Mouse (Mus musculus) hindbrain, embryonic 11.5 days (tissue): Measurements from ENCODE around the gene AW011738. TPM values are rescaled to one million over a fixed set of nuclear protein-coding genes. Genes with fewer than 3 reads are reported as not detected.

ENCODE experiments used
- ATAC-seq: fragments of 200-750 bp; cut with Nextera tagmentation; 2 replicates; pipeline ENCODE4 v1.8.0; 2017; ENCODE audit warnings: mild to moderate bottlenecking, moderate TSS enrichment, moderate library complexity; ENCODE audit not compliant: low FRiP score
- DNase-seq: peaks from one replicate; pipeline ENCODE4 v3.0.0-alpha.2; 2015; ENCODE audit warnings: low spot score
- H3K27ac ChIP-seq: fragments of 300-500 bp; sonication (generic); 2 replicates; pipeline ENCODE4 v1.5.1; 2014; ENCODE audit warnings: mild to moderate bottlenecking, low read depth, low read length
- H3K27me3 ChIP-seq: fragments of 300-500 bp; sonication (generic); 2 replicates; pipeline ENCODE4 v1.6.1; 2014; ENCODE audit warnings: mild to moderate bottlenecking, low read length, moderate library complexity, mixed read lengths; ENCODE audit not compliant: control insufficient read depth, insufficient read depth
- H3K36me3 ChIP-seq: fragments of 300-500 bp; sonication (generic); 2 replicates; pipeline ENCODE4 v1.6.1; 2014; ENCODE audit warnings: mild to moderate bottlenecking, low read length, moderate library complexity, mixed read lengths; ENCODE audit not compliant: control insufficient read depth, insufficient read depth
- H3K4me1 ChIP-seq: fragments of 300-500 bp; sonication (generic); replicated peaks from 2 replicates; pipeline ENCODE4 v1.6.1; 2014; ENCODE audit warnings: low read length, mixed read lengths; ENCODE audit not compliant: control insufficient read depth, insufficient read depth
- H3K4me2 ChIP-seq: fragments of 300-500 bp; sonication (generic); replicated peaks from 2 replicates; pipeline ENCODE4 v1.6.1; 2014; ENCODE audit warnings: mild to moderate bottlenecking, low read depth, low read length
- H3K4me3 ChIP-seq: fragments of 300-500 bp; sonication (generic); 2 replicates; pipeline ENCODE4 v1.5.1; 2014; ENCODE audit warnings: low read depth, low read length
- H3K9ac ChIP-seq: fragments of 300-500 bp; sonication (generic); 2 replicates; pipeline ENCODE4 v1.6.1; 2014; ENCODE audit warnings: low read depth, low read length
- H3K9me3 ChIP-seq: fragments of 300-500 bp; sonication (generic); 2 replicates; pipeline ENCODE4 v1.6.1; 2016; ENCODE audit warnings: low read length; ENCODE audit not compliant: control insufficient read depth
- WGBS: fragments of 180-500 bp; shearing (Covaris S2); extraction: QIAGEN DNeasy Blood & Tissue Kit; methylation state at CpG from one replicate; pipeline ENCODE4 v1.1.7; 2014; 5-methylcytosine and 5-hydroxymethylcytosine counted together
- polyA plus RNA-seq: library from polyadenylated mRNA; unstranded; fragments of >200 nt; fragmentation: Nextera tagmentation; extraction: Ambion mirVana; gene quantifications from 2 replicates; pipeline ENCODE4 v1.2.1, GENCODE M21; 2014

Gene AW011738
- polyA plus RNA-seq, 1 experiment from 2014 or later: 2.0 TPM

DNA sequence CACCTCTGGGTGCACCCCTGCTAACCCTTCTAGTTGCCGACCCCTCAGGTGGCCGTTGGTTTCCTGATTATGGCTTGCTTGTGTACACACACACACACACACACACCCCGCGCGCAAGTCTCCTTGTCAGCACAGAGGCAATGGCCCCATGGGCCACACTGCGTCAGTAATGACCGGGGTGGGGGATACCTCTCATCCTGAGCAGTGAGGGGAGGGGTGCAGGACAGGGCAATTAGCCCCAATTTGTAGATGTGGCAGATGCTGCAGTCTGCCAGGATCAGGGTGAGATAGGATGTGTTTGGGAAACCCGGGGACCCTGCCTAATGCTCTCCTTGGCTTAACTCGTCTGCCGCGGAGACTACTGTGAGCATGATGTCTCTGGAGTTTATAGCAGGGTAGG lies 46.5 kb downstream of the AW011738 start:
- ATAC-seq: no peak
- no peaks in the 10 kb centered on the region for H3K4me1 ChIP-seq
- 0 out of 2 replicates have a peak, but pooled peaks cover 9% of the 10 kb centered on the region for H3K36me3 ChIP-seq
- no peak overlapping the region for H3K9ac ChIP-seq
- H3K4me3 ChIP-seq: no peak overlapping the region
- H3K27me3 ChIP-seq: peaks cover 11% of the 10 kb centered on the region; the same call in 1 of the 2 replicates
- DNase-seq: no peak
- WGBS: 63% methylated on average over 11 of the region's 11 CpGs
- no peak overlapping the region for H3K27ac ChIP-seq
- no peaks in the 10 kb centered on the region for H3K9me3 ChIP-seq
- H3K4me2 ChIP-seq: no peak overlapping the region

GRCm38 (mm10) chr4:156251081-156251480 lies 48.0 kb downstream of the AW011738 start:
- 0 out of 2 replicates have a peak, but pooled peaks cover 2% of the 10 kb centered on the region for H3K4me1 ChIP-seq
- H3K27ac ChIP-seq: 0 out of 2 replicates have a peak overlapping the region, but pooled peaks have one; percentile 1
- no peak overlapping the region for H3K9ac ChIP-seq
- no peak overlapping the region for H3K4me3 ChIP-seq
- H3K36me3 ChIP-seq: 0 out of 2 replicates have a peak, but pooled peaks cover 8% of the 10 kb centered on the region
- no peak overlapping the region for H3K4me2 ChIP-seq
- peaks cover 22% of the 10 kb centered on the region for H3K27me3 ChIP-seq
- H3K9me3 ChIP-seq: no peaks in the 10 kb centered on the region
- no peak for DNase-seq
- ATAC-seq: no peak
- WGBS: 77% methylated on average over 8 of the region's 8 CpGs

- DNase-seq (no peak), ATAC-seq (0 out of 2 replicates have a peak, but pooled peaks have one; percentile 12)
- no peaks in the 10 kb centered on the region for H3K9me3 ChIP-seq
- 0 out of 2 replicates have a peak, but pooled peaks cover 2% of the 10 kb centered on the region for H3K4me1 ChIP-seq
- H3K9ac ChIP-seq: no peak overlapping the region
- no peak overlapping the region for H3K4me3 ChIP-seq
- H3K36me3 ChIP-seq: 0 out of 2 replicates have a peak, but pooled peaks cover 3% of the 10 kb centered on the region
- 24% methylated on average over 7 of the region's 7 CpGs for WGBS
- peak overlapping the region; percentile 61; the same call in 1 of the 2 replicates for H3K27ac ChIP-seq
- H3K4me2 ChIP-seq: no peak overlapping the region
- peaks cover 22% of the 10 kb centered on the region for H3K27me3 ChIP-seq
Measured at GRCm38 (mm10) chr4:156252140-156252539, 49.0 kb downstream of the AW011738 start.

GRCm38 (mm10) chr4:156252619-156253018 lies 49.5 kb downstream of the AW011738 start:
- Histone ChIP-seq H3K9me3 (no peaks in the 10 kb centered on the region), H3K27me3 (peaks cover 22% of the 10 kb centered on the region), H3K4me3 (no peak overlapping the region), H3K36me3 (0 out of 2 replicates have a peak, but pooled peaks cover under 1% of the 10 kb centered on the region), H3K27ac (peak overlapping the region; percentile 61; the same call in 1 of the 2 replicates), H3K4me1 (0 out of 2 replicates have a peak, but pooled peaks cover 2% of the 10 kb centered on the region), H3K4me2 (no peak overlapping the region), H3K9ac (no peak overlapping the region)
- WGBS: 38% methylated on average over 3 of the region's 3 CpGs
- peak; percentile 28; the same call in 1 of the 2 replicates for ATAC-seq
- no peak for DNase-seq

GRCm38 (mm10) chr4:156253043-156253442 lies 49.9 kb downstream of the AW011738 start:
- Histone ChIP-seq H3K4me3 (no peak overlapping the region), H3K27me3 (peaks cover 22% of the 10 kb centered on the region), H3K9me3 (no peaks in the 10 kb centered on the region), H3K4me1 (0 out of 2 replicates have a peak, but pooled peaks cover 2% of the 10 kb centered on the region), H3K9ac (no peak overlapping the region), H3K4me2 (no peak overlapping the region), H3K36me3 (no peaks in the 10 kb centered on the region), H3K27ac (peak overlapping the region; percentile 61; the same call in 1 of the 2 replicates)
- no peak for DNase-seq
- peak; percentile 46 for ATAC-seq
- WGBS: 46% methylated on average over 7 of the region's 7 CpGs

DNA sequence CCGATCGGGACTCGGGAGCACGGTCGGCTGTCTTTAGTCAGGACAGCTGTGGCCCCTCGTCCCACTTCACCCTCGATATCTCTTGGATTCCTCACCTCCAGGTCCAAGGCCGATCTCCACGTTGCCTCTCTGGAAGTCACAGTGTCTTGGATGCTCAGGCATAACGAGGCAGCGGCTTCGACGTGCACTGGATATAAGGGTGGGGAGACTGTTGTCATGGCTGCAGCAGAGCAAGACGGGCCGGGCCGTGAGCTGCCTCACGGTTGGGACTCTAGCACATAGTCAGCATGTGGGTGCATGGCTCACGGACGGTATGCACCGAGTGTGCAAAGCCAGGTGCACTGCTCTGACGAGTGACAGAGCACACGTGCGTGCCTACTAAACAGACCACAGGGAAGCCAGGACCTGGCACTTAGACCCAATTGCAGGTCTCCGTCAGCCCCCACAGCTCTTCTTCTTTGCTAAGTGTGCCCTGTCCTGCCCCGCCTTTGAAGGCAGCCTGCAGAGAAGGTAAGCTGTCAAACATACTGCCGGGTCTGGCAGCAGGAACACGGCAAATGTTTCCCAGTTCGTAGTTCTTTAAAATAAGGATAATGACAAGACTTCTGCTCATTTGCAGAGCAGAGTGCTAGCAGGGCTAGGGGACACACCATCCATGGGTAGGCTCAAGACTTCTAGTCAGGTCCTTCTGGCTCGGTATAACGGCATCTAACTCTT lies 51.4 kb downstream of the AW011738 start:
- peaks cover 22% of the 10 kb centered on the region for H3K27me3 ChIP-seq
- ATAC-seq (peak; percentile 63; the same call in 1 of the 2 replicates), DNase-seq (peak; percentile 53)
- H3K9ac ChIP-seq: no peak overlapping the region
- 2% methylated on average over 30 of the region's 30 CpGs for WGBS
- H3K36me3 ChIP-seq: no peaks in the 10 kb centered on the region
- 0 out of 2 replicates have a peak, but pooled peaks cover 2% of the 10 kb centered on the region for H3K4me1 ChIP-seq
- H3K4me2 ChIP-seq: peak overlapping the region; percentile 6; the same call in 1 of the 2 replicates
- H3K9me3 ChIP-seq: no peaks in the 10 kb centered on the region
- H3K27ac ChIP-seq: no peak overlapping the region
- H3K4me3 ChIP-seq: peak overlapping the region; percentile 2; the same call in 1 of the 2 replicates

Other genes with a start within 250 kb of the AW011738 start
- 21.0 and 24.0 TPM in 2 replicates for gene C1qtnf12, start 241.0 kb upstream of the AW011738 start, polyA plus RNA-seq
- gene B3galt6, start 210.7 kb upstream of the AW011738 start, polyA plus RNA-seq: 18.2 and 19.4 TPM in 2 replicates
- gene Sdf4, start 210.4 kb upstream of the AW011738 start, polyA plus RNA-seq: 136 and 143 TPM in 2 replicates
- gene Tnfrsf4, start 189.5 kb upstream of the AW011738 start, polyA plus RNA-seq: 0.39 and 0.73 TPM in 2 replicates
- gene Tnfrsf18, start 177.1 kb upstream of the AW011738 start, polyA plus RNA-seq: 0.74 and 2.4 TPM in 2 replicates
- 0.10 TPM in 1 of 2 replicates, not detected in the other for gene Ttll10, start 143.9 kb upstream of the AW011738 start, polyA plus RNA-seq
- gene 9430015G10Rik, start 93.3 kb upstream of the AW011738 start, polyA plus RNA-seq: 44.0 and 44.4 TPM in 2 replicates
- 0.73 and 0.76 TPM in 2 replicates for gene Rnf223, start 72.8 kb upstream of the AW011738 start, polyA plus RNA-seq
- gene Agrn, start 5.8 kb upstream of the AW011738 start, polyA plus RNA-seq: 79.7 and 80.7 TPM in 2 replicates
- gene Isg15, start 2.5 kb upstream of the AW011738 start, polyA plus RNA-seq: 0.54 and 1.2 TPM in 2 replicates
- gene Perm1, start 12.6 kb downstream of the AW011738 start, polyA plus RNA-seq: 1.1 and 1.4 TPM in 2 replicates
- 17.0 and 17.8 TPM in 2 replicates for gene Plekhn1, start 31.6 kb downstream of the AW011738 start, polyA plus RNA-seq
- 78.0 and 78.6 TPM in 2 replicates for gene Noc2l, start 32.7 kb downstream of the AW011738 start, polyA plus RNA-seq
- gene Samd11, start 52.4 kb downstream of the AW011738 start, polyA plus RNA-seq: 1.8 and 3.1 TPM in 2 replicates
- not detected in 2 replicates for gene Vmn2r-ps159, start 127.8 kb downstream of the AW011738 start, polyA plus RNA-seq